Mouse (Mus musculus): ENCODE data around the gene Mboat7. TPM values are rescaled to one million over a fixed set of nuclear protein-coding genes. Genes with fewer than 3 reads are reported as not detected.

Gene Mboat7
- polyA plus RNA-seq, 1 experiment: 59.6 TPM

DNA sequence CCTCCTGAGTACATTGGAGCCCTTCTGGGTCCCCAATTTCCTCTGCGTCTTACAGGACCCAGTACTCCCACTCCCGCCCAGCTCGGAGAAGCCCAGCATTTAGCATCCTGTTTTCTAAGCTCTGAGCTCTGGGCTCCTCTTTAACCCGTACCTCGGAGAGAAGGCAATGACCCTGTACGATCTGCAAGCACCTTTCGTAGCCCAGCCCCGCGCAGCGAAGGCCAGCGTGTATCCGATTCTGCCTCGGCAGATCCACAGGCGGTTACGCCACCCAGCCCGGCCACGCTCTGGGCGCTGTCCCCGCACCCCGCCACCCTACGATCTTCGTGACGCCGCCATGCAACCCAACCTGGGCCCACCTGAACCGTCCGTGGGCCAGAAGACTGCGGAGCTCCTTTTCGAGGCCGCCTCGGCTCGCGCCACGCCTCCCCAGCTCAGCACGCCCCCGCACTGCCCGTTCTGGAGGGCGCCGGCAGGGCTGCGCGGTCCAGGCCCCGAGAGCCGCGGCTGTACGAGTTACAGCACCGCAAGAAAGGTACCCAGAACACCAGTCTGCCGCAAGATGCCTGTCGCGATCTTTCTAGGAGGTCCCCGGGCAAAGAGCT is 839 bp downstream of the Mboat7 start, which contains the start of gene Tsen34:
Gene Tsen34, plus strand, starts transcription at position 482 of the 605 bp plus-strand sequence.
- H3K27ac ChIP-seq (ENCODE audit: insufficient read depth, low read depth, low read length): peak within 1 kb of the TSS; percentile 91
- TF ChIP-seq CTCF (IDR thresholded peaks at IDR 0.05; ENCODE audit: extremely low read depth, insufficient read length, insufficient replicate concordance, low read depth, low read length) (no peak), POLR2A (IDR thresholded peaks at IDR 0.05; ENCODE audit: low read depth, low read length) (peak; percentile 41; the same call in 1 of the 2 replicates)
- H3K4me3 ChIP-seq (ENCODE audit: low read depth, low read length): peak within 1 kb of the TSS; percentile 73
- peaks cover 3% of the 10 kb centered on the region for H3K36me3 ChIP-seq (ENCODE audit: control insufficient read depth, insufficient read depth, low read length)
- WGBS: 1% methylated on average over 49 of the region's 49 CpGs
- no peaks in the 10 kb centered on the region for H3K27me3 ChIP-seq (ENCODE audit: control insufficient read depth, insufficient read depth, low read length)
- H3K4me1 ChIP-seq (ENCODE audit: control insufficient read depth, insufficient read depth, insufficient read length, low read length): peaks cover 9% of the 10 kb centered on the region; the same call in 1 of the 2 replicates

DNA sequence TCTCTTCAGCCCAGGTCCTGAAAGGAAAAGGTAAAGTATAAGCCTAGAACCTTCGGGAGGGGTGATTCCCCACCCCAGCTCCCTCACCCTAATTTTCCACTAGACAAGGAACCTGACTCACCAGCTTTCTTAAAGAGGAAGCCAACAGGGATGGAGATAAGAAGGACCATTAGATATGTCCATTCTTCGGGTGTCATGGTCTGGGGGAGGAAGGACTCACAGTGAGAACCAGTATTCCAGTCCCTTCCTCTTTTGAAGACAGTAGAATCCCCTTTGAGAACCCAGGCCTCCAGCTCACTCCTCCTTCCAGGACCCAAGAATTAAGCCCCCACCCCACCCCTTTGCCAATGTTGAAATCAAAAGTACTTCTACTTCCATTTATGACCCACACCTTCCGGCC is 1.4 kb downstream of the Mboat7 start:
- Histone ChIP-seq H3K27me3 (ENCODE audit: control insufficient read depth, insufficient read depth, low read length) (no peaks in the 10 kb centered on the region), H3K4me1 (ENCODE audit: control insufficient read depth, insufficient read depth, insufficient read length, low read length) (peaks cover 9% of the 10 kb centered on the region; the same call in 1 of the 2 replicates), H3K36me3 (ENCODE audit: control insufficient read depth, insufficient read depth, low read length) (peaks cover 4% of the 10 kb centered on the region), H3K27ac (ENCODE audit: insufficient read depth, low read depth, low read length) (no peak overlapping the region), H3K4me3 (ENCODE audit: low read depth, low read length) (peak overlapping the region; percentile 73)
- WGBS: 12% methylated on average over 3 of the region's 3 CpGs
- TF ChIP-seq POLR2A (IDR thresholded peaks at IDR 0.05; ENCODE audit: low read depth, low read length) (no peak), CTCF (IDR thresholded peaks at IDR 0.05; ENCODE audit: extremely low read depth, insufficient read length, insufficient replicate concordance, low read depth, low read length) (no peak)

DNA sequence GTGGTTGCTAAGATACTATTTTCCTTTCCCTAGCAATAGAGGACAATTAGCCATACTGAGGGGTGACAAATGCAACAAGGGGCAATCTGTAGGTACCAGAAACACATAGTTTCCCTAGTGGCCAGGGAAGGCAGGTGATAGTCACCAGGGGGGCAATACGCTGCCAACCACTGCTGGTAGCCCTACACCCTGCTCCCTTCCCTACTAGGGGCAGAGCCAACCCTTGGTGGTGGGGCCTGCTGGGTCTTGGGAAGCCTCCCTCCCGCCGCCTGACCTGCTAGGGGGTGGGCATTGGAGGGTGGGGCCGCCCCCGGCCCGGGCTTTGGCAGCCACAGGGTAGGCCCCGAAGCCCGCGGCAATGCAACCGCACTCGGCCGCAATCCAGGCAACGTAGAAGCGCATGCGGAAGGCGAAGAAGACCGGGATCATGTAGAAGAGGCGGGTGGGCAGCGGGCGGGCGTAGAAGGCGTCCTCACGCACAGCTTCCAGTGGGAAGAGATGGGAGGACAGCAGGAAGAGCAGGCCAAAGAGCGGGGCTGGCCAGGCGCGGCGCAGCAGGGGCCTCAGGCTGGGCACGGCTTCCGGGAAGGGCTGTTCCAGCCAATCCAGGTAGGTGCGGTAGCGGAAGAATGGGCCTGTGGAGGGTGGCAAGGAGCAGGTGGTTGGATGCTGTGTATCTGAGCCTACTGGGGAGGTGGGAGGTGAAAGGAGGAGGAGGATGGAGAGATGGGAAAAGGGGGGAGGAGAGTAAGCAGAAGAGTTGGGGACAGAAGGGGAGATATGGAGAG is 7.7 kb downstream of the Mboat7 start:
- TF ChIP-seq CTCF (IDR thresholded peaks at IDR 0.05; ENCODE audit: extremely low read depth, insufficient read length, insufficient replicate concordance, low read depth, low read length) (no peak), POLR2A (IDR thresholded peaks at IDR 0.05; ENCODE audit: low read depth, low read length) (no peak)
- Histone ChIP-seq H3K4me1 (ENCODE audit: control insufficient read depth, insufficient read depth, insufficient read length, low read length) (no peaks in the 10 kb centered on the region), H3K27me3 (ENCODE audit: control insufficient read depth, insufficient read depth, low read length) (no peaks in the 10 kb centered on the region), H3K4me3 (ENCODE audit: low read depth, low read length) (no peak overlapping the region), H3K36me3 (ENCODE audit: control insufficient read depth, insufficient read depth, low read length) (peaks cover 26% of the 10 kb centered on the region), H3K27ac (ENCODE audit: insufficient read depth, low read depth, low read length) (no peak overlapping the region)
- WGBS: 94% methylated on average over 31 of the region's 31 CpGs

DNA sequence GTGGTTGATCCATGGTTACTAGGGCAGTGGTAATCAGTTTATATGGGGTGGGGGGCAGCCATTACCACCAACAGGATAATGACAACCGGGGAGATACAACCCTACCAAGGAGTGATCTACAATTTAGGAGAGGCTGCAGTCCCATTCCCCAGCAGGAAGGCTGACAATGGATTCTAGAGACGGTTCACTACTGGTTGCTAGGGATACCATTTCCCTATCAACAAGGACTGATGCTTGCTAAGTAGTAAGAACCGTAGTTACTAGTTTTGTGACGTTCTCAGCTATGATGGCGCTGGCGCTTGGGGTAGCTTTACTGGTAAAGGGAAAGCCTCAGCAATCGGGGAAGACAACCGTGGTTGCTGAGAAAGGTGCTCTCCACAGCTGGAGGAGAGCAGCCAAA is 8.6 kb downstream of the Mboat7 start:
- H3K4me3 ChIP-seq (ENCODE audit: low read depth, low read length): no peak overlapping the region
- H3K27ac ChIP-seq (ENCODE audit: insufficient read depth, low read depth, low read length): no peak overlapping the region
- H3K36me3 ChIP-seq (ENCODE audit: control insufficient read depth, insufficient read depth, low read length): peaks cover 28% of the 10 kb centered on the region
- H3K27me3 ChIP-seq (ENCODE audit: control insufficient read depth, insufficient read depth, low read length): no peaks in the 10 kb centered on the region
- H3K4me1 ChIP-seq (ENCODE audit: control insufficient read depth, insufficient read depth, insufficient read length, low read length): no peaks in the 10 kb centered on the region
- 89% methylated on average over 8 of the region's 8 CpGs for WGBS
- no peak for TF ChIP-seq CTCF (IDR thresholded peaks at IDR 0.05; ENCODE audit: extremely low read depth, insufficient read length, insufficient replicate concordance, low read depth, low read length)
- TF ChIP-seq POLR2A (IDR thresholded peaks at IDR 0.05; ENCODE audit: low read depth, low read length): no peak

DNA sequence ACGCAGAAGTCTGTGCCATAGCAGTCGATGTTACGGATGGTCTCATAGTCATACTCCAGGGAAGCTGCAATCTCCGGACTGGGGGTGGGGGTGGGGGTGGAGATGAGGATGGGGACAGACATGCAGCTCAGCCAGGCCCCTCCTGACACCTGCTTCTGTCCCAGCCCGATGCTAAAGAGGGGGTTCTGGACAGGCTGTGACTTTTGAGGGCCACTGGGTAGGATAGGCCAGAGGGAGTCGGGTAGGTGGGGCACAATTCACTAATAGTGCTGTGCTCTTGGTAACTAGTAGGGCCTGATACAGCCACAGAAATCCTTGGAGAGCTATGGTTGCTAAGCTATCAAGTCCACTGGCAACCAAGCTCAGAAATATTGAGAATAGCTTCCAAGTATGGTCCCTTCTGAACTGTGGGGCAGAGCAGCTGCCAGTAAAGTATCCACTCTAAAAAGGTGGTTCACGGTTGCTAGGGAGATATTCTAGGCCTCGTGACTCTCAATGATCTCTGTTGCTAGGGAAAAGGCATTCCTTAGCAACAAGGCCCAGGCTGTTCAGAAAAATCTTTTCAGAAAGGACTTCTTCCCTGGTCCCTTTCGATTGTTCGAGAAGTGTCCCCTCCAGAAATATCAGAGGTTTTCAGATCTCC is 9.3 kb downstream of the Mboat7 start:
- TF ChIP-seq CTCF (IDR thresholded peaks at IDR 0.05; ENCODE audit: extremely low read depth, insufficient read length, insufficient replicate concordance, low read depth, low read length) (no peak), POLR2A (IDR thresholded peaks at IDR 0.05; ENCODE audit: low read depth, low read length) (no peak)
- Histone ChIP-seq H3K4me3 (ENCODE audit: low read depth, low read length) (no peak overlapping the region), H3K4me1 (ENCODE audit: control insufficient read depth, insufficient read depth, insufficient read length, low read length) (no peaks in the 10 kb centered on the region), H3K27ac (ENCODE audit: insufficient read depth, low read depth, low read length) (no peak overlapping the region), H3K36me3 (ENCODE audit: control insufficient read depth, insufficient read depth, low read length) (peaks cover 29% of the 10 kb centered on the region), H3K27me3 (ENCODE audit: control insufficient read depth, insufficient read depth, low read length) (no peaks in the 10 kb centered on the region)
- WGBS: 87% methylated on average over 10 of the region's 10 CpGs

DNA sequence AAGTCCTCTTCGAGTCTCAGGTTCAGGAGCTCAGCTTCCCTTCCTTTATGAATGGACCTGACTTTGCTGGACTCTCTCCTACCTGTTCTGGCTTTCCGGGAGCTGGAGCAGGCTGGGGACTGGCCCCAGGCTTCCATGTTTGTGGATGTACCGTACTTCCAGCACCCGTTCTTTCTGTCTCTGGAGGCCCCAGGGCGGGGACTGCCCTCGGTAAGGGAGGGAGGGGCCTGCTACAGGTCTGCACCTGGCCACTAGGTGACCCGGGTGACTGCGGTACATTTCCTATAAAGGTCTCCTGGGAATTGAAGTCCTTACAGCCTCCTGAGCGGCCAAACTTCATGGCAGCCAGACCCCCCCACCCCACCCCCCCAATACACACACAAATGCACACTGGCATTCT is 16.0 kb downstream of the Mboat7 start, which contains the start of gene Tmc4:
Gene Tmc4, minus strand, starts transcription at position 212 of the 400 bp plus-strand sequence.
- peak; percentile 77 for TF ChIP-seq POLR2A (IDR thresholded peaks at IDR 0.05; ENCODE audit: low read depth, low read length)
- peak; percentile 52; the same call in 1 of the 2 replicates for TF ChIP-seq CTCF (IDR thresholded peaks at IDR 0.05; ENCODE audit: extremely low read depth, insufficient read length, insufficient replicate concordance, low read depth, low read length)
- Histone ChIP-seq H3K27ac (ENCODE audit: insufficient read depth, low read depth, low read length) (peak within 1 kb of the TSS; percentile 96), H3K36me3 (ENCODE audit: control insufficient read depth, insufficient read depth, low read length) (peaks cover 35% of the 10 kb centered on the region), H3K27me3 (ENCODE audit: control insufficient read depth, insufficient read depth, low read length) (no peaks in the 10 kb centered on the region), H3K4me3 (ENCODE audit: low read depth, low read length) (peak within 1 kb of the TSS; percentile 69), H3K4me1 (ENCODE audit: control insufficient read depth, insufficient read depth, insufficient read length, low read length) (peaks cover 2% of the 10 kb centered on the region; the same call in 1 of the 2 replicates)
- WGBS: 21% methylated on average over 9 of the region's 9 CpGs

Data from small intestine, adult 2 months (tissue).